Mouse (Mus musculus) small intestine, adult 2 months (tissue): ENCODE results near the gene Gcm2.

ENCODE experiments used
- CTCF ChIP-seq: fragments of 200-500 bp; IDR thresholded peaks from 2 replicates; pipeline ENCODE4 v1.5.1; 2012; ENCODE audit warnings: low read depth, mild to moderate bottlenecking, control low read depth, inconsistent platforms, low read length, moderate library complexity, mixed read lengths; ENCODE audit not compliant: insufficient replicate concordance, insufficient read length; ENCODE audit errors: extremely low read depth
- POLR2A ChIP-seq: fragments of 200-500 bp; IDR thresholded peaks from 2 replicates; pipeline ENCODE4 v1.6.1; 2012; ENCODE audit warnings: low read depth, mild to moderate bottlenecking, control low read depth, inconsistent platforms, low read length, moderate library complexity

DNA sequence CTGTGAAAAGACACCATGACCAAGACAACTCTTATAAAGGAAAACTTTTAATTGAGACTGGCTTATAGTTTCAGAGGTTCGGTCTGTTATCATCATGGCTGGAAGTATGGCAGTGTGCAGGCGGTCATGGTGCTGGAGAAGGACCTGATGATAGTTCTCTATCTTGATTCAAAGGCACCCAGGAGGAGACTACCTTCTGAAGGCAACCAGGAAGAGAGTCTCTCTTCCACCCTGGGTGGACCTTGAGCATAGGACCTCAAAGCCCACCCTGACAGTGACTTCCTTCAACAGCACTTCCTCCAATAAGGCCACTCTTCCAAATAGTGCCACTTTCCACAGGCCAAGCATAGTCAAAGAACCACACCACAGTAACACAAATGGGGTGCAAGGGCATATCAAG lies 10.8 kb downstream of the Gcm2 start:
- TF ChIP-seq POLR2A (no peak), CTCF (no peak)
